Mouse (Mus musculus): ENCODE results near the gene Cd3eap.

Gene Cd3eap

GRCm38 (mm10) chr7:19360944-19361343, 1.7 kb upstream of the Cd3eap start:
- peak; percentile 94 for DNase-seq

GRCm38 (mm10) chr7:19359892-19360641, 784 bp upstream of the Cd3eap start:
- DNase-seq: peak; percentile 83

GRCm38 (mm10) chr7:19358634-19359033, 649 bp downstream of the Cd3eap start:
- no peak for DNase-seq

- no peak for DNase-seq
Measured at GRCm38 (mm10) chr7:19357381-19358375, 1.6 kb downstream of the Cd3eap start.

- no peak for DNase-seq
Measured at GRCm38 (mm10) chr7:19356311-19356710, 3.0 kb downstream of the Cd3eap start.

- DNase-seq: no peak
Measured at GRCm38 (mm10) chr7:19354991-19355390, 4.3 kb downstream of the Cd3eap start.

GRCm38 (mm10) chr7:19350221-19350620, 9.1 kb downstream of the Cd3eap start:
- DNase-seq: no peak

GRCm38 (mm10) chr7:19349188-19349915, 9.9 kb downstream of the Cd3eap start:
- no peak for DNase-seq

GRCm38 (mm10) chr7:19344938-19345471, 14.3 kb downstream of the Cd3eap start:
- DNase-seq: peak; percentile 97

- no peak for DNase-seq
Measured at GRCm38 (mm10) chr7:19344237-19344847, 14.9 kb downstream of the Cd3eap start, which contains the start of gene Ercc1. Gene Ercc1, plus strand, starts transcription at chr7:19344778.

GRCm38 (mm10) chr7:19343210-19343808, 16.0 kb downstream of the Cd3eap start:
- peak; percentile 61 for DNase-seq

- peak; percentile 81 for DNase-seq
Measured at GRCm38 (mm10) chr7:19342481-19343027, 16.7 kb downstream of the Cd3eap start.

- no peak for DNase-seq
Measured at GRCm38 (mm10) chr7:19341761-19342409, 17.4 kb downstream of the Cd3eap start.

GRCm38 (mm10) chr7:19341250-19341649, 18.0 kb downstream of the Cd3eap start:
- no peak for DNase-seq

GRCm38 (mm10) chr7:19338596-19338995, 20.7 kb downstream of the Cd3eap start:
- DNase-seq: no peak

GRCm38 (mm10) chr7:19338060-19338459, 21.2 kb downstream of the Cd3eap start:
- no peak for DNase-seq

GRCm38 (mm10) chr7:19337122-19337521, 22.2 kb downstream of the Cd3eap start:
- DNase-seq: peak; percentile 65

- DNase-seq: no peak
Measured at GRCm38 (mm10) chr7:19335583-19335982, 23.7 kb downstream of the Cd3eap start.

GRCm38 (mm10) chr7:19332709-19333352, 26.5 kb downstream of the Cd3eap start:
- DNase-seq: peak; percentile 88

- no peak for DNase-seq
Measured at GRCm38 (mm10) chr7:19331910-19332309, 27.4 kb downstream of the Cd3eap start.

Data from layer of hippocampus, adult 9-11 months (tissue).